In genomic region chr12:45476881-45477280, GRCm38 (mm10) we compare ENCODE assay signal across 20 mouse cellular contexts.
DNase-seq lines count a peak whose midpoint lies in the region; ATAC-seq lines count a peak whose summit lies in the region.
"Had no signal": no experiment of that assay in that cellular context is flagged by ENCODE, and none has a peak within 500 bp of the region (broad histone marks: within the 10 kb centered on the region; RNA-seq: fewer than 3 reads in every experiment).

No protein-coding gene starts in this region.

- no peaks in the 10 kb centered on the region for H3K9me3 ChIP-seq in kidney, embryonic 15.5 days (replicated peaks)
- H3K9me3 ChIP-seq: forebrain, embryonic 10.5 days; forebrain, embryonic 13.5 days; hindbrain, embryonic 12.5 days; hindbrain, embryonic 15.5 days had no signal

- no peak overlapping the region for H3K4me3 ChIP-seq in kidney, embryonic 15.5 days (replicated peaks)
- H3K4me3 ChIP-seq: forebrain, embryonic 10.5 days; forebrain, embryonic 13.5 days; hindbrain, embryonic 12.5 days; hindbrain, embryonic 15.5 days had no signal

- no peaks in the 10 kb centered on the region for H3K27me3 ChIP-seq in kidney, embryonic 15.5 days
- H3K27me3 ChIP-seq: forebrain, embryonic 13.5 days; hindbrain, embryonic 12.5 days; hindbrain, embryonic 15.5 days had no signal

- no peaks in the 10 kb centered on the region for H3K4me1 ChIP-seq in kidney, embryonic 15.5 days
- H3K4me1 ChIP-seq: forebrain, embryonic 10.5 days; forebrain, embryonic 13.5 days; hindbrain, embryonic 12.5 days; hindbrain, embryonic 15.5 days had no signal

- DNase-seq in adrenal gland, adult (ENCODE audit: inconsistent age in 2 of 2, low spot score in 1 of 2): peak; percentile 47 to 67
- no peak for DNase-seq in adrenal gland, postnatal 4 days (ENCODE audit: low spot score in 2 of 2)
- peak; percentile 51 for DNase-seq in kidney, postnatal 10 days
- peak; percentile 27 for DNase-seq in adrenal gland, postnatal 14 days
- no peak for DNase-seq in heart, adult 11 months
- no peak for DNase-seq in left cerebral cortex, adult 9 months (ENCODE audit: low spot score in 2 of 2)
- DNase-seq: cerebellum, adult 11-12 months; cerebellum, adult 8-10 months; cerebellum, postnatal 10 days; cerebellum, postnatal 36 days; gastrocnemius, postnatal 10 days; gastrocnemius, postnatal 36 days had no signal

- no peak overlapping the region for H3K27ac ChIP-seq in kidney, embryonic 15.5 days
- H3K27ac ChIP-seq: forebrain, embryonic 10.5 days; forebrain, embryonic 13.5 days; hindbrain, embryonic 12.5 days; hindbrain, embryonic 15.5 days had no signal

- no peak overlapping the region for H3K4me2 ChIP-seq in kidney, embryonic 15.5 days
- H3K4me2 ChIP-seq: forebrain, embryonic 13.5 days; heart, embryonic 11.5 days; hindbrain, embryonic 12.5 days; hindbrain, embryonic 15.5 days had no signal

- no peaks in the 10 kb centered on the region for H3K36me3 ChIP-seq in kidney, embryonic 15.5 days
- H3K36me3 ChIP-seq: forebrain, embryonic 10.5 days; hindbrain, embryonic 12.5 days; hindbrain, embryonic 15.5 days had no signal

- no peak for ATAC-seq in kidney, embryonic 15.5 days (replicated peaks; ENCODE audit: low FRiP score)
- ATAC-seq: activated CD4-positive, CD25-positive, alpha-beta regulatory T cell, adult 4 months; forebrain, embryonic 13.5 days; forebrain, embryonic 16.5 days had no signal

- no peak overlapping the region for H3K9ac ChIP-seq in kidney, embryonic 15.5 days
- H3K9ac ChIP-seq: forebrain, embryonic 13.5 days; hindbrain, embryonic 12.5 days; hindbrain, embryonic 15.5 days had no signal

Comparison
In these comparisons a context has a peak if more than half of its experiments do, and no peak if none do; other contexts are left out.
1. DNase-seq: peak in adrenal gland, adult (2 of 2), kidney, postnatal 10 days (single experiment) and adrenal gland, postnatal 14 days (single experiment); none in adrenal gland, postnatal 4 days (0 of 2), heart, adult 11 months (single experiment) and left cerebral cortex, adult 9 months (0 of 2).